Mouse (Mus musculus) forebrain, embryonic 14.5 days (tissue): Measurements from ENCODE around the gene Gapdh. TPM values are rescaled to one million over a fixed set of nuclear protein-coding genes. Genes with fewer than 3 reads are reported as not detected.

Experiments
- ATAC-seq: fragments of 200-750 bp; cut with Nextera tagmentation; 2 replicates; pipeline ENCODE4 v1.8.0; 2017; ENCODE audit warnings: mild to moderate bottlenecking, moderate library complexity
- DNase-seq: peaks from one replicate; pipeline ENCODE4 v3.0.0-alpha.2; 2015; ENCODE audit warnings: low spot score
- H3K27ac ChIP-seq: fragments of 300-500 bp; sonication (generic); 2 replicates; pipeline ENCODE4 v1.5.1; 2014; ENCODE audit warnings: low read depth, mild to moderate bottlenecking, control low read depth, low read length, moderate library complexity
- H3K27me3 ChIP-seq: fragments of 300-500 bp; sonication (generic); replicated peaks from 2 replicates; pipeline ENCODE4 v1.6.1; 2014; ENCODE audit warnings: low read length, control low read depth, mixed read lengths; ENCODE audit not compliant: control insufficient read depth, insufficient read depth
- H3K36me3 ChIP-seq: fragments of 300-500 bp; sonication (generic); 2 replicates; pipeline ENCODE4 v1.6.1; 2014; ENCODE audit warnings: low read length, control low read depth; ENCODE audit not compliant: control insufficient read depth, insufficient read depth
- H3K4me1 ChIP-seq: fragments of 300-500 bp; sonication (generic); 2 replicates; pipeline ENCODE4 v1.6.1; 2014; ENCODE audit warnings: antibody characterized with exemption, low read length, control low read depth; ENCODE audit not compliant: control insufficient read depth, insufficient read depth
- H3K4me2 ChIP-seq: fragments of 300-500 bp; sonication (generic); 2 replicates; pipeline ENCODE4 v1.6.1; 2014; ENCODE audit warnings: mild to moderate bottlenecking, control low read depth, low read length
- H3K4me3 ChIP-seq: fragments of 300-500 bp; sonication (generic); 2 replicates; pipeline ENCODE4 v1.5.1; 2014; ENCODE audit warnings: low read depth, low read length, control low read depth
- H3K9ac ChIP-seq: fragments of 300-500 bp; sonication (generic); 2 replicates; pipeline ENCODE4 v1.6.1; 2014; ENCODE audit warnings: mild to moderate bottlenecking, low read length, control low read depth, moderate library complexity
- H3K9me3 ChIP-seq: fragments of 300-500 bp; sonication (generic); replicated peaks from 2 replicates; pipeline ENCODE4 v1.6.1; 2016; ENCODE audit warnings: low read length, control low read depth, mixed read lengths; ENCODE audit not compliant: control insufficient read depth
- WGBS: fragments of 180-500 bp; shearing (Covaris S2); extraction: QIAGEN DNeasy Blood & Tissue Kit; methylation state at CpG from one replicate; pipeline ENCODE4 v1.1.7; 2014; 5-methylcytosine and 5-hydroxymethylcytosine counted together
- polyA plus RNA-seq: library from polyadenylated mRNA; unstranded; fragments of >200 nt; fragmentation: Nextera tagmentation; extraction: Ambion mirVana; gene quantifications from 2 replicates; pipeline ENCODE4 v1.2.1, GENCODE M21; 2014

The Gapdh gene
- polyA plus RNA-seq, 1 experiment from 2014 or later, result 1,964 TPM

DNA sequence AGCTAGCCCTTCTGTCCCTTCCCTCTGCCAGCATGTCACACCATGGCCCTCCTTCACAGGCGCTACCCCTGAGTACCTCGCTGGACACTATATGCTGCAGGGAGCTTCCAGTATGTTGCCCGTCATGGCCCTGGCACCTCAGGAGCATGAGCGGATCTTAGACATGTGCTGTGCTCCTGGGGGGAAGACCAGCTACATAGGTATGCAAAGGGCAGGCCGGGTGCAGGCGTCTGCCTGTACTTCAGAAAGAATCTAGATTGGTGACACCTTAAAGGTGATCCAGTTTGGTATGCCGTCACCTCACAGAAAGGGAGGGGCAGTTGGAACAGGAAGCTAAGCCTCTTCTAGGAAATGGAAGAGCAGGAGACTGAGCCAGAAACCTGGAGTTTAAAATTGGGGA lies 26.5 kb downstream of the Gapdh start:
- no peak overlapping the region for H3K4me3 ChIP-seq
- no peak overlapping the region for H3K9ac ChIP-seq
- peaks cover 89% of the 10 kb centered on the region for H3K36me3 ChIP-seq
- 86% methylated on average over 7 of the region's 7 CpGs for WGBS
- no peaks in the 10 kb centered on the region for H3K9me3 ChIP-seq
- ATAC-seq (no peak), DNase-seq (no peak)
- H3K27me3 ChIP-seq, result no peaks in the 10 kb centered on the region
- H3K4me2 ChIP-seq, result no peak overlapping the region
- peaks cover 1% of the 10 kb centered on the region; the same call in 1 of the 2 replicates for H3K4me1 ChIP-seq
- H3K27ac ChIP-seq, result no peak overlapping the region

DNA sequence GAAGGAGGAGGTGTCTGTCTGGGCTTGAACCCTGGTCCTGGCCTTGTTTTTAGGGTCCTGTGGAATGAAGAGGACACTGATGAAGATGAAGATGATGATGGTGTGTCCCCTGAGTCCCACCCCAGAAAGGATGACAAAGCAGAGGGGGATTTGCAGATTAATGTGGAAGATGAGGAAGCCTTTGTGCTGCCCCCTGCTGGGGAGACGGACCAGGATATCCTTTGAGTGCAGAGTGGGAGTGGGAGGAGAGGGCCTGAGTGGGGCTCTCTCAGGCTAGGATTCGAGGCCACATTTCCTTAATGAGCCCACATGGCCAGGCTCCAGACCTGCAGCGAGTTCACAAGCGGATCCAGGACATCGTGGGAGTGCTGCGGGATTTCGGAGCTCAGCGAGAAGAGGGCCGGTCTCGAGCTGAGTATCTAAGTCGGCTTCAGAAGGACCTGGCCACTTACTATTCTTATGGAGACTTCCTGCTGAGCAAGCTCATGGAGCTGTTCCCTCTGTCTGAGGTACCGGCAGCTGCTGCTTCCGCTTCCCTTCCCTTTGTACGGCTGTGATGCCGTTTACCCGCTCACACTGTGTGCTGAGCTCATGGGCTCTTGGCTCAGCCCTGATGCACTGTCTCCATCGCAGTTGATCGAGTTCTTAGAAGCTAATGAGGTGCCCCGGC lies 29.1 kb downstream of the Gapdh start:
- WGBS, result 85% methylated on average over 19 of the region's 19 CpGs
- Histone ChIP-seq H3K4me2 (no peak overlapping the region), H3K9me3 (no peaks in the 10 kb centered on the region), H3K4me3 (no peak overlapping the region), H3K27ac (no peak overlapping the region), H3K9ac (no peak overlapping the region), H3K27me3 (no peaks in the 10 kb centered on the region), H3K4me1 (peaks cover 6% of the 10 kb centered on the region), H3K36me3 (peaks cover 88% of the 10 kb centered on the region)
- no peak for ATAC-seq
- peak; percentile 39 for DNase-seq

DNA sequence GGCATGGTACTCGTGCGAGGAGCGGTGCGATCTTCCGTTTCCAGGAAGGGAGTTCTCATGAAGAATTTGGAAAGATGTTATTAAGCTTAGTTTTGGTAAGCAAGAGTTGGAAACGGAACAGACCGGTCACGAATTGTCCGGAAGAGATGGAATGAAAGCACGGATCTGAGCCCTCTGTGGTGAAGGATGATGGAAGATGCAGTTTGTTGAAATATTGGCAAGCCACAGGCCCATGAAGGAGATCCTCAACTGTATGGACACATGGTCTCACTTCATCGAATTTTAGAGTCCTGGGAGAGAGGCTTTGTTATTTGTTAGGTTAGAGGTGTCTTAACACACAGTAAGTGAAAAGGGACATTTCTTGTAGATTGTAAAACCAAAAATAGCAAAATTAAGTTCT lies 33.8 kb downstream of the Gapdh start:
- Histone ChIP-seq H3K4me2 (peak overlapping the region; percentile 94), H3K4me1 (peaks cover 7% of the 10 kb centered on the region), H3K4me3 (peak overlapping the region; percentile 86), H3K9me3 (no peaks in the 10 kb centered on the region), H3K27me3 (no peaks in the 10 kb centered on the region), H3K9ac (peak overlapping the region; percentile 81), H3K36me3 (peaks cover 76% of the 10 kb centered on the region), H3K27ac (no peak overlapping the region)
- 11% methylated on average over 11 of the region's 11 CpGs for WGBS
- ATAC-seq (no peak), DNase-seq (no peak)

DNA sequence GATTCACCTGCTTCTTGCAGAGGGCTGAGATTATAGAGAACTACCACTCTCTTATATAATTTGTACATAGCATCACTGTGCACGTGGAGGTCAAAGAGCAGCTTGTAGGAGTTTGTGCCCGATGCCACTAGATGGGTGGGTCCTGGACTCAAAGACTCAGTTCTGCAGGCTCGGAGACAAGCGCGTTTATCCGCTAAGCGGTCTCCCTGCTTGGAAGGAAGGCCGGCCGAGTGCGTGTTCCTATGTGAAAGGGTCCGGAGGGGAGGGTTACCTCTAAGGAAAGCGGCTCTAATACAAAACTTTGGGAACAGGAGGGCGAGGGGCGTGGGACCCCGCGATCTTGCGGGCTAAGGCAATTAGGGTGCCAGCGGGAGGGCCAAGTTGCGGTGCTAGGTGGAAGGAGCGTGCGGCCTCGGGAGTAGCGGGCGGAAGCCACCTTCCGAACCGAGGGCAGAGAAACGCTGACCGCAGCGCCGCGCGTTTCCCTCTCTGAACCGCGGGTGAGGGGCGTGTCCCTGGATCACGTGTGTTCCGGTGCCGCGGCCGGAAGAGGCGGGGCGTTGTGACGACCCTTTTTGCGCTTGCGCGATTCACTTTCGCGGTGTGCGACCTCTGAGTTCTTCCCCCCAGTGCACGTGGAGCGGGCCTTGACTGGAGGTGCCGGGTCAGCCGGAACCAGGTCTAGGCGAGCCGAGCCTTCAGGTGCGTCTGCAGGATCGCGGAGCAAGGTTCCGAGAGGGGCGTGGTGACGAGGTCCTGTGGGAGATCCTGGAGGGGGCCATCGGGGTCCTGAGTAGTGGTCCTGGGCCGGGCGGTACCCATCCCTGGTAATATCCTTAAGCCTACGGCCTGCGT lies 34.7 kb downstream of the Gapdh start, which contains the start of gene Nop2:
TSS of gene Nop2 (plus strand) at position 608 of the 855 bp plus-strand sequence.
- H3K4me1 ChIP-seq, result peaks cover 7% of the 10 kb centered on the region
- peak within 1 kb of the TSS; percentile 81 for H3K9ac ChIP-seq
- peak within 1 kb of the TSS; percentile 74 for H3K27ac ChIP-seq
- H3K36me3 ChIP-seq, result peaks cover 76% of the 10 kb centered on the region
- WGBS, result under 1% methylated on average over 66 of the region's 66 CpGs
- no peaks in the 10 kb centered on the region for H3K9me3 ChIP-seq
- DNase-seq (peak; percentile 97), ATAC-seq (peak; percentile 96)
- H3K27me3 ChIP-seq, result no peaks in the 10 kb centered on the region
- peak within 1 kb of the TSS; percentile 94 for H3K4me2 ChIP-seq
- H3K4me3 ChIP-seq, result peak within 1 kb of the TSS; percentile 86

DNA sequence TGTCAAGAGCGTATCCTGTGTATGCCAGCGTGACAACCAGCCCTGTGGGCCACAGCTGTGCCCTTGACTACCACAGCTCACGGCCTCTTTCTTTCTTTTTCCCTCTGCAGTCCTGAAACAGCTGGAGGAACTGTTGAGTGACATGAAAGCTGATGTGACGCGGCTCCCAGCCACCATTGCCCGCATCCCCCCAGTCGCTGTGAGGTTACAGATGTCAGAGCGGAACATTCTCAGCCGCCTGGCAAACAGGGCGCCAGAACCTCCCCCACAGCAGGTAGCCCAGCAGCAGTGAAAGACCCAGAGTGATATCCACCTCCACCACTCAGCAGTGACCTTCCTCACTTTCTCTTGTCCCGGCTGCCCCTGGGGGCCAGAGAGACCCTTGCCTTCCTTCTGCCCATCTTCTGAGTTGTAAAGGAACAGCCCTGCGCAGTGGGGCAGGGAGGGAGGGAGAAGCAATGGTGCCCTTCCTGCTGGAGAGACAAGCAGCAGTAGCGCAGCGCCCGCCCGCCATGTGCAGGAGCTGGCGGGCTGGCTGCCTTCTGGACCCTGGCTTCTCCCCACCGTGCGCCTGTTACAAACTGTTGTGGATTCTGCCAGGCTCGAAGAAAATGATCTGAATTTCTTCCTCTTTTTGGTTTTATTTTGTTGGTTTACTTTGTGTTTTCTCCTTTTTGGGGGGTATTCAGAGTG lies 36.4 kb downstream of the Gapdh start:
- Histone ChIP-seq H3K9me3 (no peaks in the 10 kb centered on the region), H3K4me1 (peaks cover 7% of the 10 kb centered on the region), H3K4me3 (no peak overlapping the region), H3K36me3 (peaks cover 76% of the 10 kb centered on the region), H3K27me3 (no peaks in the 10 kb centered on the region), H3K4me2 (no peak overlapping the region), H3K9ac (no peak overlapping the region), H3K27ac (no peak overlapping the region)
- no peak for ATAC-seq
- no peak for DNase-seq
- whole genome bisulfite sequencing, result 90% methylated on average over 20 of the region's 20 CpGs

DNA sequence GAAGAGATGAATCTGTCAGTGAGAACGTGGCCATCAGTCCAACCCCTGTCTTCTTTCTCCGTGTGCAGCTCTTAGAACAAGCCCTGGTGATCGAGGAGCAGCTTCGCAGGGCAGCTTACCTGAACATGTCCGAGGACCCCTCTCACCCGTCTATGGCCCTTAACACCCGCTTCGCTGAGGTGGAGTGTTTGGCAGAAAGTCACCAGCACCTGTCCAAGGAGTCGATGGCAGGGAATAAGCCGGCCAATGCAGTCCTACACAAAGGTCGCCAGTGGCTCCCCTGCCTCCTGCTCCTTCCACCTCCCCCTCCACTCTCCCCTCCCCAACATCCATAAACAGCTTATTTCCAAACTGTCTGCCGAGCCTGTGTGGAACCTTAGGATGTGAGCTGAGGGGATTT lies 37.5 kb downstream of the Gapdh start:
- Histone ChIP-seq H3K9me3 (no peaks in the 10 kb centered on the region), H3K4me3 (no peak overlapping the region), H3K4me1 (peaks cover 7% of the 10 kb centered on the region), H3K27ac (no peak overlapping the region), H3K36me3 (peaks cover 76% of the 10 kb centered on the region), H3K4me2 (no peak overlapping the region), H3K9ac (no peak overlapping the region), H3K27me3 (no peaks in the 10 kb centered on the region)
- no peak for ATAC-seq
- WGBS, result 92% methylated on average over 12 of the region's 12 CpGs
- no peak for DNase-seq

DNA sequence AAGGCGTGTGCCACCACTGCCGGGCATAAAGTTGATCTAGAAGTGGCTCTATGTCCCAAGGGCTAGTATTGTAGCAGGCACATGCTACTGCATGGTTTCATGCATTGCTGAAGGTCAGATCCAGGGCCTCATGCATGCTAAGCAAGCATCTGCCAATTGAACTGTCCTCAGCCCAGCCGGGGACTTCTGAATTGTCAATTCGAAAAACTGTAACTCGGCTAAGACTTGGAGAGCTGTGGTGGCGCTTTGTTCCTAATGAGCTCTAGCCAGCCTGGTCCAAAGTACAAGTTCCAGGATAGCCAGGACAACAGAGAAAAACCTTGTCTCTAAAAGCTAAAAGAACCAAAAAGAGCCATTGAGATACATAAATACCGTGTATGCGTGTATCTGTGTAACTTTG lies 46.9 kb downstream of the Gapdh start:
- H3K4me1 ChIP-seq, result no peaks in the 10 kb centered on the region
- H3K36me3 ChIP-seq, result peaks cover 96% of the 10 kb centered on the region
- no peak overlapping the region for H3K4me3 ChIP-seq
- 92% methylated on average over 8 of the region's 8 CpGs for WGBS
- no peaks in the 10 kb centered on the region for H3K9me3 ChIP-seq
- no peak for DNase-seq
- no peak overlapping the region for H3K4me2 ChIP-seq
- H3K27me3 ChIP-seq, result no peaks in the 10 kb centered on the region
- no peak for ATAC-seq
- no peak overlapping the region for H3K27ac ChIP-seq
- H3K9ac ChIP-seq, result no peak overlapping the region

DNA sequence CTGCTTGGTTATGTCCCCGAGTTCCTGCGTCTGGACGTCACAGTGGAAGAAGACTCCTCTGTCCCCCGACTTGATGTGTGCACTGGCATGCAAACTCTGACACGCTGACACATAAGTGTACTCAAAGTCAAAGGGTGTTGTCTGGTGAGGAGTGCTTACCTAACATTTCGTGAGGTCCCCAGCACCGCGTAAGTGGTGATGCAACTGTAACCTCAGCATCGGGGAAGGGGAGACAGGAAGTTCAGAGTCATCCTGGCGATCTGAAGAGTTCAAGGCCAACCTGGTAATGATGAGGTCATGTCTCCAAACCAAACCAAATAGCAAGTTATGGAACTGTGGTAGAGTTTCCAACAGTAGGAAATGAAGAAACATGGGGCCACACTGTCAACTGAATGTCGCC lies 53.7 kb downstream of the Gapdh start:
- ATAC-seq (no peak), DNase-seq (no peak)
- H3K27me3 ChIP-seq, result no peaks in the 10 kb centered on the region
- no peak overlapping the region for H3K9ac ChIP-seq
- H3K4me1 ChIP-seq, result no peaks in the 10 kb centered on the region
- H3K36me3 ChIP-seq, result peaks cover 98% of the 10 kb centered on the region
- H3K9me3 ChIP-seq, result no peaks in the 10 kb centered on the region
- no peak overlapping the region for H3K4me2 ChIP-seq
- no peak overlapping the region for H3K4me3 ChIP-seq
- no peak overlapping the region for H3K27ac ChIP-seq
- WGBS, result 93% methylated on average over 11 of the region's 11 CpGs
